Mouse (Mus musculus) midbrain, embryonic 10.5 days (tissue): ENCODE data around the gene Taf8. TPM values are rescaled to one million over a fixed set of nuclear protein-coding genes. Genes with fewer than 3 reads are reported as not detected.
A peak's percentile ranks its signal among the peaks of the same experiment; 100 is the strongest.
"Not testable (repeated sequence)": the region's sequence is repeated elsewhere in the genome, so short reads cannot be mapped to it uniquely, and the experiment has no call there.

Source experiments
- DNase-seq: peaks from one replicate; pipeline ENCODE4 v3.0.0-alpha.2; 2017; ENCODE audit warnings: low spot score
- H3K27ac ChIP-seq: fragments of 300-500 bp; sonication (generic); replicated peaks from 2 replicates; pipeline ENCODE4 v1.5.1; 2016; ENCODE audit warnings: mild to moderate bottlenecking
- H3K27me3 ChIP-seq: fragments of 300-500 bp; sonication (generic); 2 replicates; pipeline ENCODE4 v1.6.1; 2016; ENCODE audit warnings: low read depth, mild to moderate bottlenecking; ENCODE audit not compliant: poor library complexity, severe bottlenecking
- H3K36me3 ChIP-seq: fragments of 300-500 bp; sonication (generic); 2 replicates; pipeline ENCODE4 v1.6.1; 2016; ENCODE audit warnings: mild to moderate bottlenecking, moderate library complexity
- H3K4me1 ChIP-seq: fragments of 300-500 bp; sonication (generic); 2 replicates; pipeline ENCODE4 v1.6.1; 2016
- H3K4me3 ChIP-seq: fragments of 300-500 bp; sonication (generic); 2 replicates; pipeline ENCODE4 v1.5.1; 2016; ENCODE audit warnings: mild to moderate bottlenecking, moderate library complexity
- H3K9me3 ChIP-seq: fragments of 300-500 bp; sonication (generic); replicated peaks from 2 replicates; pipeline ENCODE4 v1.6.1; 2016; ENCODE audit warnings: mild to moderate bottlenecking
- WGBS: fragments of 180-500 bp; shearing (Covaris S2); methylation state at CpG from one replicate; pipeline ENCODE4 v1.1.7; 2016; 5-methylcytosine and 5-hydroxymethylcytosine counted together
- polyA plus RNA-seq: library from polyadenylated mRNA; unstranded; fragments of >200 nt; fragmentation: Nextera tagmentation; extraction: Ambion mirVana; gene quantifications from 2 replicates; pipeline ENCODE4 v1.2.1, GENCODE M21; 2016

Gene Taf8
- polyA plus RNA-seq, 1 experiment from 2014 or later = 31.4 TPM

DNA sequence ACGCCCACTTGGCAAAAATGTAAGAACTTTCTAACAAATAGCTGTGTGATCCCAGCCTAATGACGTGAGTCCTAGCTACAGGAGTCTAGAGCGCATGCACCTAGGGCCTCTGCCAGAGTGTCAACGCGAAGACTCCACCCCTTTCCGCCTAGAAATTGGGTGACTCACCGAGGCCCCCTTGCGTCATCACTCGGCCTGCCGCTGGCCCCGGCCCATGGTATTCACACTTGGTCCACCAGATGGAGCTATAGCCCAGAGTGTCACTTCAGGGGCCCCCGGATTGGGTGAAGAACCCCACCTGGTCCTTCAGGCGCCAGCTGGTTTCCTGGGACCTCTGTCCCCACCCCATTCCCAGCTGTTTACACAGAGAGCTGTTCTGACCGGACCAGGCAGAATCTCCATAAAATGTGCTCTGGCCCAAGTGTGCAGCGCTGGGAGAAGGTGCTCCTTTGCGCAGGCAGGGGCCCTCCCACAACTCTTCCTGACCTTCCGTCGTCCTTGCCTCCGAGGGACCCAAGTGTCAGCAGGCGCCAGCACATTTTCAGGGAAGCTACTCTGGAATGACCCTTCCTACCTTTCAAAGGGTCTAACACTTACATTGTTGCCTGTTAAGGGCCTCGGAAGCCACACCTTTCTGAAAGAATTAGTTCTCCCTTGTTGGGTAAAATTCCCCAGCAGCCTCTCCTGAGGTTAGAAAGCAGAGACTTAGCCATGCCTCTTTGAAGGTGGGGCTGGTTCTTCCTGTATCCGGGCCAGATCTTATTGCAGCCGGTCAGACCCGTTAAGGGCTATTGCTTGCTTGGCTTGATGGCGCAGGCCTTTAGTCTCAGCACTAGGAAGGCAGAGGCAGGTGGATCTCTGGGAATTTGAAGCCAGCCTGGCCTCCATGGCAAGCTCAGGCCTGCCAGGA is 9.3 kb upstream of the Taf8 start:
- peak; percentile 95 for DNase-seq
- Histone ChIP-seq H3K36me3 (peaks cover 3% of the 10 kb centered on the region; the same call in 1 of the 2 replicates), H3K9me3 (no peaks in the 10 kb centered on the region), H3K4me1 (peaks cover 23% of the 10 kb centered on the region), H3K4me3 (peak overlapping the region; percentile 42), H3K27ac (peak overlapping the region; percentile 85), H3K27me3 (no peaks in the 10 kb centered on the region)
- WGBS = 18% methylated on average over 25 of the region's 25 CpGs

DNA sequence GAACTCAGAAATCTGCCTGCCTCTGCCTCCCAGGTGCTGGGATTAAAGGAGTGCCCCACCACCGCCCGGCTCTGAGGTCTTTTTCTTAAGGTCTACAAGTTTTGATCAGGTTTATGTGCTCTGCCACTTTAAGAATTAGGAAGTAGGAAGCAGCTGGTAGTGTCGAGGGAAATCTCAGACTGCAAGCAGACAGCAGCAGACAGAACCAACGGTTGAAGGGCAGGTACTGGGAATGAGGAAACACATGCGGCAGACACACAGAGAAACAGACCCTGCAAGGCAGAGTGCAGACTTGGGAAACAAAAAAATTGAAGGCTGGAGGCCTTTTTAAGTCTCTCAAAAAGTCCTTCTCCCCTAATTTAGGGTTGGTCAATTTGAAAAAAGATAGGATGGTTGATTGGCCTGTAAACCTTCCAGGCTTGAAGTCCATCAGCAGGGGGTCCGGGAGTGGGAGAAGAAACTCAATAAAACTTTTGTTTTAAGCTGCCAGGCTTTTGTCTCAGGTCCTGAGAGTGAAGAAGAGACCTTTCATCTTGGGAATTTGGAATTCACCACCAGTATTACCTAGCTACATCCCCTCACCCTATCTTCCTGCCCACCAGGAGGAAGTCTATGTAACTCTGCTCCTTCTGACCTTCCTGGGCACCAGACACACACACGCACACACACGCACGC is 7.1 kb upstream of the Taf8 start:
- Histone ChIP-seq H3K27ac (no peak overlapping the region), H3K4me1 (peaks cover 44% of the 10 kb centered on the region), H3K36me3 (no peaks in the 10 kb centered on the region), H3K9me3 (no peaks in the 10 kb centered on the region), H3K4me3 (no peak overlapping the region), H3K27me3 (no peaks in the 10 kb centered on the region)
- 73% methylated on average over 9 of the region's 9 CpGs for WGBS
- DNase-seq = no peak

DNA sequence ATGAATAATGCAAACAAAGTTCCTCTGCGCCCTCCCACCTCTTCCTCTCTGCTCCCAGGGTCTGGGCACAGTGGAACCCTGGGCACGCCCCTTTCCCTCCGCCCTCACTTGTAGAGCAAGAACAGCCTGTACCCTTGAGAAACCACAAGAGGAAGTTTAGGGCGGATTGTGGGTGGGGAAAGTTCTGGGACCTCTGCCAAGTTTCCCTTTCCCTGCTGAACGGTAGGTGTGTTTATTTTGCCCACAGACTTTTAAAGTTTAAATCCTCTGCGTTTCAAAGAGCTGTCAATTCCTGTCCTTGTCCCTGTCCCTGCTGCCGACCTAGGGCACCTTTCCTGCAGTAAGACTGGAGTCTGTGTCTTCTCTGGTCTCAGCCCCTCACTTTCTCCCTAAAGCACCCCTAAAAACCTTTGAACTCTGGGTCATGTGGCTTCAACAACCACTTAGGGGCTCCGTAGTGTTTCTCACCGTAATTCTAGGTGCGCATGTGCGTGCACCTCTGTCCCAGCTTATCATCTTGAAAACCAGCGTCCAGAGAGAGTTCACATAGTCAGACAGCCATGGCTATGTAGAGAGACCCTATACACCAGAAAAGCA is 6.0 kb upstream of the Taf8 start:
- H3K36me3 ChIP-seq = no peaks in the 10 kb centered on the region
- no peaks in the 10 kb centered on the region for H3K9me3 ChIP-seq
- H3K27ac ChIP-seq = no peak overlapping the region; the same call in 1 of the 2 replicates
- no peak for DNase-seq
- WGBS = 67% methylated on average over 12 of the region's 12 CpGs
- H3K4me1 ChIP-seq = peaks cover 41% of the 10 kb centered on the region
- H3K4me3 ChIP-seq = no peak overlapping the region
- no peaks in the 10 kb centered on the region for H3K27me3 ChIP-seq

DNA sequence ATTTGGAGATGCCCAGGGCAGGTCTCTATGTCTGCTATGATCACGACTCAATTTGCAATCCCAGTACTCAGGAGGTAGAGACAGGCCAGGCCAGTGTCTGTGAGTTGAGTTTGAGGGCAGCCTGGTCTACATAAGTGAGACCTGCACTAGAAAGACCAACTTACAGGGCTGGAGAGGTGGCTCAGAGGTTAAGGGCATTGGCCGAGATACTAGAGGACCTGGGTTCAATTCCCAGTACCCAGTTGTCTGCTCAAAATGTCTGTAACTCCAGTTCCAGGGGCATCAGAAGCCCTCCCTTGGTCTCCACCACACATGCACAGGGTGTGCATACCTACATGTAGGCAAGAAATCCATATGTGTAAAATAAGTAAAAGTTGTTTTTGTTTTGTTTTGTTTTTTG is 5.4 kb upstream of the Taf8 start:
- no peak overlapping the region for H3K27ac ChIP-seq
- no peaks in the 10 kb centered on the region for H3K9me3 ChIP-seq
- 89% methylated on average over 2 of the region's 2 CpGs for WGBS
- peaks cover 42% of the 10 kb centered on the region for H3K4me1 ChIP-seq
- no peaks in the 10 kb centered on the region for H3K27me3 ChIP-seq
- no peaks in the 10 kb centered on the region for H3K36me3 ChIP-seq
- DNase-seq = no peak
- no peak overlapping the region for H3K4me3 ChIP-seq

DNA sequence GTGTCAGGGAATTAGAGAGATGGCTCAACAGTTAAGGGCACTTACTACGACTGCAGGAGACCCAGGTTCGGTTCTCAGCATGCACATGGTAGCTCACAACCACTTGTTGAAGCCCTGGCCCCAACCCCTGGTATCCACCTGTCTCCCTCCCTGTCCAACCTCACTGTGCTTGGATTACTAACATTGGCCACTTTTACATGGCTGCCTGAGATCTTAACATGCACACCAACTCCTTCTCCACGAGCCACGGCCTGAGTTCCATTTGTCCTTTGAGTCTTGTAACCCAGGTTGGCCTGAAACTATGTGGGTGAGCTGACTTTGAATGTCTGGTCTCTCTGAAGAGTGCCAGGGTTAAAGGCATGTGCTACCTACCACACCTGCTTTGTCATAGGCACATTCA is 4.6 kb upstream of the Taf8 start:
- Histone ChIP-seq H3K4me1 (peaks cover 45% of the 10 kb centered on the region), H3K27ac (no peak overlapping the region), H3K9me3 (no peaks in the 10 kb centered on the region), H3K27me3 (no peaks in the 10 kb centered on the region), H3K4me3 (no peak overlapping the region), H3K36me3 (no peaks in the 10 kb centered on the region)
- 90% methylated on average over 4 of the region's 4 CpGs for WGBS
- no peak for DNase-seq

DNA sequence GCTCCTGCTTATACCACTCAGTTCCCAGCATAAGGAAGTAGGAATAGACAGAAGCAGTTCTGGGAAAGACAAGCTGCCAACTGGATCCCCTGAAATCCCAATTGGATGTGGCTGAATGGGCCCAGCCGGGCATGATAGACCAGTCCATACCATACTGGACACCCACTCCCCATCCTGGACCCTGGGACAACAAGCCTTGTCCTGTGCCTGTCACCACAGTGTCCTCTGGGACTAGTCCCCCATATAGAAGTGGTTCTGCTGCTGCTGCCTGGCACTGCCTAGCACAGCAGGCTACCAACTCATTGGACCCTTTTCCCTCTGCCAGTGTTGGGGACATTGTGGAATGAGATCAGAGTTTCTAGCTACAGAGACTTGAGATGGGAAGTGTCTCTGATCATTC is 4.0 kb upstream of the Taf8 start:
- no peak for DNase-seq
- H3K36me3 ChIP-seq = 0 out of 2 replicates have a peak, but pooled peaks cover under 1% of the 10 kb centered on the region
- WGBS = 96% methylated on average over 1 of the region's 1 CpGs

DNA sequence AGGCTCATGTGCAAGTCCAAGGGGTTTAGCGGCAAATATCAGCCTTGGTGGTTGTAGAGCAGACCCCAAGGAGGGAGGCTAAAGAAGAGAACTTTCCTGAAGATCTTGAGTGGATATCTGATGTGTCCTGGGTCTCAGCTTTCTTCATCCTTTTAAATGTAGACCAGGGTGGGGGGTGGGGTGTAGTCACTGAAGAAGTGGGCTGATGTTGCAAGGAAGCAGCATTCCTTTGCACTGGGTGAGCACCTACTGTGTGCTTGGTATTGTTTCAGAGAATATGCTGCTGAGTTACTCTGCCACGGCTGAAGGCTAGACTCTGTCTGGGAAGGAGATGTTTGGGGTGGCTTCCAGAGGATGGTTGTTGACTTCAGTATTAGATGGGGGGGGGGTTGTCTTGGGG is 3.5 kb upstream of the Taf8 start:
- Histone ChIP-seq H3K27me3 (no peaks in the 10 kb centered on the region), H3K4me1 (peaks cover 46% of the 10 kb centered on the region), H3K27ac (peak overlapping the region; percentile 85), H3K36me3 (peaks cover 5% of the 10 kb centered on the region), H3K9me3 (no peaks in the 10 kb centered on the region), H3K4me3 (peak overlapping the region; percentile 55)
- 66% methylated on average over 2 of the region's 2 CpGs for WGBS
- DNase-seq = no peak

More for the DNA sequence above, 4.0 kb upstream of the Taf8 start:
- Histone ChIP-seq H3K9me3 (no peaks in the 10 kb centered on the region), H3K27me3 (no peaks in the 10 kb centered on the region), H3K4me1 (peaks cover 45% of the 10 kb centered on the region), H3K4me3 (no peak overlapping the region), H3K27ac (no peak overlapping the region)

DNA sequence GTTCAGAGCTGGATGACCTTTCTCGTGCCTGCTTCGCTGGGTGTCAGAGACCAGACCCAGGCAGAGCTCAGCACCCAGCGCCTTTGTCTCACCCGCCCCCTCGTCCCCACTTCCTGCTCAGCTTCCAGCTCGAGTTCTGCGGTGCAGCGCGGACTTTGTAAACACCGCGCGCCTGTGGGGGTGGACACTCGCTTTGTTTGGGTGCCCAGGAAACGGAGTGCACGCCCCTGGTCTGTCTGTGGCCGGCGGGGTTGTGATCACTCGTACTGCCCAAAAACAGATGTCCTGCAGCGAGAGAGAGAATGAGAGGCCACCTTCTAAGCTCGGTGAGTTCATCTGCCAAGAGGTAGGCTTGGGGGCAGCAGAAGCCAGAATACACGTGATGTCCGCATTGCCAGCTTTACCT is 2.9 kb upstream of the Taf8 start, which contains the start of gene Ccnd3:
Gene Ccnd3, plus strand, starts transcription at position 111 of the 406 bp plus-strand sequence.
- peak; percentile 59 for DNase-seq
- 2% methylated on average over 22 of the region's 22 CpGs for WGBS
- H3K4me1 ChIP-seq = peaks cover 46% of the 10 kb centered on the region
- peak within 1 kb of the TSS; percentile 85 for H3K27ac ChIP-seq
- H3K9me3 ChIP-seq = no peaks in the 10 kb centered on the region
- H3K27me3 ChIP-seq = no peaks in the 10 kb centered on the region
- peaks cover 12% of the 10 kb centered on the region for H3K36me3 ChIP-seq
- H3K4me3 ChIP-seq = peak within 1 kb of the TSS; percentile 55

DNA sequence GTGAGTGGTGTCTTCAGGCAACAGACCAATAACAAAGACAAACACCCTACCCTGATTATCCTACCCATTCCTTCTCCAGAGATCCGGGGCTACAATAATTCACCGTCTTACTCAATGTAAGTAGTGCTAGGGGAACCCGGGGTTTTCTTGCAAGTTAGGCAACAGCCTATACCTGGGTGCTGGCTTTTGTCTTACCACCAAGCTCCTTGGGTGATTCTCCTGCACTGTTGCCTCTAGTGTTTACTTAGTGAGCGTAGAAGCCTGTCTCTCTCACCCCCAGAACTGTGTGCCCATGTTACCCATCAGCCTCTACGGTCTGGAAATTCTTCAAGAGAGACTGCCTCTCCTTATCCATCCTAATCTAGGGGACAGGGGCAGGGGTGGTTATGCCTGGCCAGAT is 2.1 kb upstream of the Taf8 start:
- no peak for DNase-seq
- Histone ChIP-seq H3K9me3 (no peaks in the 10 kb centered on the region), H3K4me1 (peaks cover 46% of the 10 kb centered on the region), H3K27ac (peak overlapping the region; percentile 85), H3K4me3 (peak overlapping the region; percentile 55), H3K27me3 (no peaks in the 10 kb centered on the region), H3K36me3 (peaks cover 16% of the 10 kb centered on the region)
- WGBS = 74% methylated on average over 5 of the region's 5 CpGs

DNA sequence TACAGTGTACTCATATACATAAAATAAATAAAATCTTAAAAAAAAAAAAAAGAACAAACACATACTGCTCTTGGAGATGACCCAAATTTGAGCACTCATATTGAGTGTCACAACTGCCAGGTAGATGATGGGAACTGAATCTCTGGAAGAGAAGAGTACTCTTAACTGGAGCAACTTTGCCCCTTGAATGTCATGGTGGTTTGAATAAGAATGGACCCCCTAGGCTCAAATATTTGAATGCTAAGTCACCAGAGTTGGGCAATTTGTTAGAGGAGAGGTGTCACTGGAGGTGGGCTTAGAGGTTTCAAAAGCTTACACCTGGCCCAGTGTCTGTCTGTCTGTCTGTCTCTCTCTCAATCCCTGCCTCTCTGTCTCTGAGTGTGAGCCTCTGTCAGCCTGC is 1.6 kb upstream of the Taf8 start:
- H3K4me1 ChIP-seq = peaks cover 46% of the 10 kb centered on the region
- no peak overlapping the region for H3K4me3 ChIP-seq
- no peaks in the 10 kb centered on the region for H3K27me3 ChIP-seq
- no peaks in the 10 kb centered on the region for H3K9me3 ChIP-seq
- 0 out of 2 replicates have a peak overlapping the region, but pooled peaks have one; percentile 85 for H3K27ac ChIP-seq
- no peak for DNase-seq
- H3K36me3 ChIP-seq = peaks cover 22% of the 10 kb centered on the region

DNA sequence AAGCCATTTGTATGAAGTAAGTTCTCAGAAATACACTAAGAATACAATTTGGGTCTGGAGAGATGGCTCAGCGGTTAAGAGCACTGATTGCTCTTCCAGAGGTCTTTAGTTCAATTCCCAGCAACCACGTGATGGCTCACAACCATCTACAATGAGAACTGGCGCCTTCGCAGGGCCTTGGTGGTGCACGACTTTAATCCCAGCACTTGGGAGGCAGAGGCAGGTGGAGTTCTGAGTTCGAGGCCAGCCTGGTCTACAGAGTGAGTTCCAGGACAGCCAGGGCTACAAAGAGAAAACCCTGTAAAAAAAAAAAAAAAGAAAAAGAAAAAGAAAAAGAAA is 584 bp upstream of the Taf8 start:
- Histone ChIP-seq H3K4me3 (peak overlapping the region; percentile 77), H3K4me1 (peaks cover 43% of the 10 kb centered on the region), H3K36me3 (peaks cover 30% of the 10 kb centered on the region)
- H3K27ac ChIP-seq, DNase-seq, H3K27me3 ChIP-seq, H3K9me3 ChIP-seq: not testable (repeated sequence)
- WGBS = 78% methylated on average over 6 of the region's 6 CpGs

DNA sequence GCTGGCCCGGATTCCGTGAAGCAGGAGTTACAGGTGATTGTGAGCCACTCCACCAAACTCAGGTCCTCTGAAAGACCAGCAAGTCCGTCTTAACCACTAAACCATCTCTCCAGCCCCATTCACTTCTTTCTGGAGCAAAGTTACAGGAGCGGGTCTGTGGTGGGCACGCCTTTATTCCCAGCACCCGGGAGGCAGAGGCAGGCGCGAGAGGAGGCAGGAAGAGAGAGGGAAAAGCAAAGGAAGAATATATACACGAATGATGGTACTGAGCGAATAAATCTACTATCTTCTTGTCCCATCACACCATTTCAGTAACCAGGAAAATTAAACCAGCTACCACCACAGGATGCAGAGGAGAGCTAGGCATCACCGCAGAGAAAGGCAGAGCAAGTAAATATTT is 561 bp downstream of the Taf8 start:
- Histone ChIP-seq H3K27me3 (no peaks in the 10 kb centered on the region), H3K27ac (peak overlapping the region; percentile 96), H3K9me3 (no peaks in the 10 kb centered on the region), H3K4me3 (peak overlapping the region; percentile 77), H3K4me1 (peaks cover 43% of the 10 kb centered on the region), H3K36me3 (peaks cover 40% of the 10 kb centered on the region)
- DNase-seq = no peak
- WGBS = 8% methylated on average over 11 of the region's 11 CpGs

DNA sequence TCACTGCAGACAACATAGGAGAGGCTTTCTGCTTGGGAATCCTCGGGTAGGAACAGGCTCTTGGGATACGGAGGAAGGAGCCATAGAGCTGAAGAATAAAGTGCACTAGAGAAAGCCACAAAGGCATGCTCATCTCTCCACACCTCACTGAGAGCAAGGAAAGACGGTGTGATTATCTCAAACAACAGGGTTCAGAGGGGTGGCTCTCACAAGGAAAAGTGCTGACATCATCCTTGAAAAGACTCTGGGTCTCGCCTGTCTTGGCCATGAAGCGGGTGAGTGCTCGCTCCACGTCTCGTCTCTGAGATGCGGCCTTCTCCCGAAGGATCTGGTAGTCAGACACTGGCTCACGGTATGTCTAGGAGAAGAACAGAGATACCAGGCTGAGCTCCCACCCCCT is 8.0 kb downstream of the Taf8 start:
- peaks cover 93% of the 10 kb centered on the region for H3K36me3 ChIP-seq
- DNase-seq = no peak
- H3K9me3 ChIP-seq = no peaks in the 10 kb centered on the region
- H3K4me3 ChIP-seq = no peak overlapping the region
- no peaks in the 10 kb centered on the region for H3K27me3 ChIP-seq
- no peaks in the 10 kb centered on the region for H3K4me1 ChIP-seq
- WGBS = 91% methylated on average over 11 of the region's 11 CpGs
- no peak overlapping the region; the same call in 1 of the 2 replicates for H3K27ac ChIP-seq
